Mouse (Mus musculus): ENCODE results near the gene Alkbh5.
"Not testable (repeated sequence)": the region's sequence is repeated elsewhere in the genome, so short reads cannot be mapped to it uniquely, and the experiment has no call there.

The Alkbh5 gene

DNA sequence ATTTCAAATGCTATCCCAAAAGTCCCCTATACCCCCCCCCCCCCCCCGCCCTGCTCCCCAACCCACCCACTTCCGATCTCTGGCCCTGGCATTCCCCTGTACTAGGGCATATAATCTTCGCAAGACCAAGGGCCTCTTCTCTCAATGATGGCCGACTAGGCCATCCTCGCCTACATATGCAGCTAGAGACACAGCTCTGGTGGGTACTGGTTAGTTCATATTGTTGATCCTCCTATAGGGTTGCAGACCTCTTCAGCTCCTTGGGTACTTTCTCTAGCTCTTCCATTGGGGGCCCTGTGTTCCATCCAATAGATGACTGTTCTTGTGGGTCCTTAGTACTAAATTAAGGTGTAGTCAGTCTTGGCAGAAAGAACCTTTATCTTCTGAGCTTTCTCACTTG is 7.0 kb downstream of the Alkbh5 start:
- DNase-seq: not testable (repeated sequence)

DNA sequence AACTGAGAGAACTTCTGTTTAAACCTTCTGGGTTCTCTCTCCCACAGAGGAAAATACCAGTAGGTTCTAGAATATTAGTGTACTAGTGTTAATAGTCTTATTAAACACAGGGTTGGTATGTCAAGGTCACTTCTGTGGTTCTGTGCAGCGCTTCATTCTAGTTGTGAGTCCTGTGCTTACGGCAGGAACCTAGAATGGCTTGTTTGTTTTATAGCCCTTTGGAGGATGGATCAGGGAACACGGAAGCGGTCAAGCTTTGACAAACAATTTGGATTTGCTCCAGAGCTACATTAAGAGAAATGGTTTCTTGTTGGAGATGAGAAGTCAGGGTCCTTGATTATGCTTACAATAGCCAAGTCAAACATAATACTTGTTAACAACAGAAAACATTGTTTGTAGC is 9.3 kb downstream of the Alkbh5 start:
- DNase-seq: no peak

DNA sequence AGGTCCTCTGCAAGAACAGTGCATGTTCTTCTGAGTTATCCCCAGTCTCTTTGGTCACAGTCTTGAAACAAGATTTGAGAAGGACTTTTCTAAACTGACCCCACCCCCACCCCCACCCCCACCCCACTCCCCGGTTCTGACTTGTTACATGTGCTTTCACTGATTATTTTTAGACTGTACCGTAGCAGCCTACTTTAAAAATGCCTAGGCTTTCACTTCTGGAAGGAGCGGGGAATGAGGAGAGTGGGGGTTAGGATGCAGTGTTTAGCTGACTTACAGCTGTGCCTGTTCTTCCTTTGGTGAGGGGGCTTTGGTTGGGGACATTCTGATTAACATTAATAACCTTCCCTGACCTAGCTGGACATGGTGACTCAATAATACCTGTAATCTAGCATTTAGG is 11.9 kb downstream of the Alkbh5 start:
- no peak for DNase-seq

DNA sequence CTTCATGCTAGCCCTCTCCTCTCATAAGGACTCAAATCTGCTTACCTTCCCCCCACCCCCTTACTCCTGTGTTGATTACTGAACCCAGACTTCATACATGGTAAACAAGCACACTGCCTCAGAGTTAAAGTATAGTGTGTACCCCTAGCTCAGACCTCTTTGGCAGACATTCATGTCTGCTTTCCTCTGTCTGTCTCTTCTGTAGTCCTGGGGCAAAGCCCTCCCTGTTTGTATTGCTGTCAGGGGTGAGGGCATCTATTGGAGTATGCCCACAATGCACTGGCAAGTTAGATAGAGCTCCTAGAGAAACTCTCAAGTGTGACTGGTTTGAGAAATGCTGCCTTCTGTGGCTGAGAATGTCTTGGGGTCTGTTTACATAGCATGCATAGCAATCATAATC is 16.9 kb downstream of the Alkbh5 start:
- no peak for DNase-seq

DNA sequence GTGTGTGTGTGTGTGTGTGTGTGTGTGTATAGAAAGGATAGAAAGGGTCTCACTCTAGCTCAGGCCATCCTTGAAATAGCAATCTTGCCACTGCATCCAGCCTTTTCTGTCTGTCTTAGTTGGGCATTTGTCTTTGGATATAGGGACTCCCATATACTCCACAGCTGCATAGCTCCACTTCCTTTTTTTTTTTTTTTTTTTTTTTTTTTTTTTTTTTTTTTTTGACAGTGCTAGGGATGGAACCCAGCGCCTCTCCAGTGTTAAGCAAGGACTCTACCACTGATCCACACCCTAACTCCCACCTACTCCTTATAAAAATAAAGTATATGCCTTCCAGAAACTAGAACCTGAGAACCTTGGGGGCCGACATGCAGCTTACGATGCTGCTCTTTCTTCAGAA is 21.5 kb downstream of the Alkbh5 start:
- DNase-seq: no peak

DNA sequence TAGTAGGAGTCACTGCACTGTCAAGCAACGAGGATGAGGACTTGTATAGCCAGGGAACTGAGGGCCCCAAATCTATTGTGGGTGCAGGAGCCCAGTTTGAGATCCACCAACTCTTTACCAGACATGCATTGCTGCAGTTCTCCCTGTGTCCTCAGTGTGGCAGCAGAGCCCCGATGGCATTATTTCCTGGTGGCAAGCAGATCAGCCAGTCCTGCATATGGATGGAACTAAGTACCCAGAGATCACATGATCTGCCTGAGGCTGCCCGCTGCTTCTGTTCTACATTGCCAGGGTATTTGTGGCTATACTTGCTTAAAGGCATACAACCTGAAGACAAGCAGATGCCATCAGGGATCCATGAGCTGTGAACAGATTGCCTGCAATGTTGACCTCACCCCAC is 23.2 kb downstream of the Alkbh5 start:
- DNase-seq: peak; percentile 74 to 75

DNA sequence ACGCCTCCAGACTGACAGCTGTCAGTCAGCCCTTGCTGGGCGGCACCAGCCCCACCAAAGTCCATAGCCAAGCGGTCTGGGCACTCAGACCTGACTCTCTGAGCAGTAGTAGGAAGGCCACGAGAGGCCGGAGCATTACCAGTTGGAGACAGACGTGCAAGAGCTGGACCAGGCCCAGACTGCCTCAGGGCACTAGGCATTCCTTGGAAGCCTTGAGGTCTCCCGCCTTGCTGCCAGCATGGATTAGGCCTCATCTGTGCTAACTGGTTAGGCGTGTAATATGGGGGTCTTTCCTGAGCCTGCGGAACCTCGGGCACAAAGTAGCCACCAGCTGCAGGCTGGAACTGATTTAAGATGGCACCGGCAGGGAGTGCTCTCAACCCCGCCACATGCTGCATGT is 37.8 kb downstream of the Alkbh5 start:
- DNase-seq: not testable (repeated sequence)
